Mouse (Mus musculus): ENCODE measurements around the gene Nfam1.

The Nfam1 gene

GRCm38 (mm10) chr15:82992079-82992783 lies 40.9 kb downstream of the Nfam1 start:
- DNase-seq = no peak

GRCm38 (mm10) chr15:82989190-82989704 lies 43.9 kb downstream of the Nfam1 start:
- DNase-seq = peak; percentile 80

GRCm38 (mm10) chr15:82987732-82988112 lies 45.4 kb downstream of the Nfam1 start, which contains the start of gene Tcf20:
TSS of gene Tcf20 (minus strand) at chr15:82987872.
- peak; percentile 92 for DNase-seq

DNA sequence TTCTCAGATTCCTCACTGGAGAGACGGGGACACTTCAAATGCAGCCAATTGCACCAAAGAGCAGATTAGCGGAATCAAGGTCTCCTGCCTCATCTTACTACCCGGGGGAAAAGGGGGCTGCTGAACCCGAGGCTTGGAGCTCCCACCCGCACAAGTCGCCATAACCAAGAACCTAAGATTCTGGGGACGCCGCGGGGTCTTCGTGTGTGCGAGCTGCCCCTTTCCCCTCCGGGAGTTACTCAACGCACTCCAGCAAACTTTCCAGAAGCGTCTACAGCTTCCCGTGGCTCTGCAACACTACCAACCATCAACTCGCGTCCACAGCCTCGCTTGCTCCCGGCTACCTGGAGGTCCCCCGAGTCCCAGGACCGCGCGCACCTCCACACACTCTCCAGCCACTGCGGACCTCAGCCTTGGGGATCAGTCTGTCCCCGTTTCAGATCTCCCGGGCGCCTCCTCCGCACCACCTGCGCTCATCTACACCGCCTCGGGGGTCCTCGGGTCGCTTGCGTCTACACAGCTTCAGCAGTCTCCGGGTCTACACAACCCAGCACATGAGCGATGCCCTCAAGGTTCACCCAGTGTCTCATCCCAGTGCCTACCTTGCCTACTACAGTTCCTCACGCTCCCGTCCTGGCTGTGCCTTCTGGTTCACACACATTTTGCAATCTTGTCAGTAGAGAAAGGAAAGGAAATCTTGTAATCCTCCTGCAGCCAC lies 45.9 kb downstream of the Nfam1 start:
- no peak for DNase-seq

DNA sequence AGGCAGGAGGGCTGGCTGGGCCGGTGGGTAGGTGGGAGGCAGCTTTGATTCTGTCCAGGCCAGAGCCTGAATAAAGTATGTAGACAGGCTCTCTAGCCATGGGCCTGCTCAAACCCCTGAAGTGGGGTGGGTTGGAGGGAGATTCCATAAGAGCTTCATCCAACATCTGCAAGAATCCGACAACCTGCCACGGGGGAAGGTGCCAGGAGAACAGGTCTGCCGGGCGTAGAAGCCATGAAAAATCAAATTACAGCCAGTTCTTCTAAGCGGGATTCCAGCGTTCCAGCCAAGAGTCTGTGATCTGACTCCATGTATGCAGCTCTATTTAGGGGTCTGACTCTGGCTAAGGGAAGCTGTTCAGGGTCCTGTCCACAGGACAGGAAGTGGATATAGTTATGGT lies 48.5 kb downstream of the Nfam1 start:
- DNase-seq = no peak

- peak; percentile 61 for DNase-seq
These were observed 49.0 kb downstream of the Nfam1 start for GRCm38 (mm10) chr15:82984097-82984496.

DNA sequence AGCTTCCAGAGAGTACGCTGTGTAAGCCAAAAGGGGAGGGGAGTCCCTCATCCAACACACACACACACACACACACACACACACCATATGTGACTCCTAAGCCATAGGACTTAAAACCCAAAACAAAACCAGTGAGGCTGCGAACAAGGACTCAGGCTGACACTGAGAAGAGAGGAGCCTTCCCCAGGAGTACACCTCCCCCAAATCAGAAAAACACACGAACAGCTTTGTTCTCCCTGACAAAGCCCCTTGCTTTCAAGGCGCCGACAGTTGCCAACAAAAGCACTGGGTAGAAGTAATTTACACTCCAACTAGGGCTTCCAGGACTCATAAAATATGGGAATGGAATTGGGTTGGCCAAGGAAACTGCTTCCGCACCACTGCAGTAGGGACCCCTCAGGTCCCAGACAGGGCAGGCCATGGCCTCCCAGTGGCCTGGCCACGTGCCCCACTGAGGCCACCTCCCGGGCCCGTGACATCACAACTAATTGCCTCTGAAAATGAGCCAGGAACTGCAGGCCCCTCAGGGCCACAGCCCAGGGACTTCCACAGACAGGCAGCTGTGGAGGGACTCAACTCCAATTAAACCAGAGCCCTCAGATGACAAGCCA lies 49.6 kb downstream of the Nfam1 start:
- peak; percentile 93 for DNase-seq

DNA sequence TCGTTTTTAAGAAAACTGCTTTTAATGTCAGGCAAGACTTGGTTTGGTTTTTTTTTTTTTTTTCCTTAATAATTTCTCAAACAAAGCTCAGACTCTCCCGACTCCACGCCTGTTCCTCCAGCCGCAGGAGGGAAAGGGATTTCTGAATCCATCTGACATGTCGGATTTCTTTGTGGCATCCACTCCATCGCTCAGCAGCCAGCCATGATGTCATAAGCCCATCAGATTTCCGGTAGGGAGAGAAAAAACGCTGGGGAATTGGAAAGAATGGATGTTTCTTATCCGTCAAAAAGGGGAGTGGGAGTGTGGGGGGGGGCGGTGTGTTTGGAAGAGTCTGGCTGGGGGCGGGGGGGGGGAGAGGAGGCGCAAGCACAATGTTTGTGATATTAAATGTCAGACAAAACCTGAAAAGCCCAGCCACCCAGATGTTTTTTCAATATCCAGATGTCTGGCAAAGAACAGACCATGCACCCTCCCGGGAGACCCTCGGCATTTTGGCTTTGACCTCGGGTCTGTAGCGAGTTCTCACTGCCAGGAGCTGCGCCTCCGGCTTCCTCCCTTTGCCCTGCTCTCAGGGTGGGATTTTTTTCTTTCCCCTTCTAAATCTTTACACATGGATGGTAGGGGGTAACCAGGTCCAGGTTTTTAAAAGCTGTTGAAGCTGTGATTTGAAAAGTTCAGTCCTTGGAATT lies 50.2 kb downstream of the Nfam1 start:
- no peak for DNase-seq

- no peak for DNase-seq
These were observed 51.2 kb downstream of the Nfam1 start for GRCm38 (mm10) chr15:82981676-82982520.

GRCm38 (mm10) chr15:82979531-82979930 lies 53.6 kb downstream of the Nfam1 start:
- DNase-seq = no peak

GRCm38 (mm10) chr15:82974471-82974870 lies 58.6 kb downstream of the Nfam1 start:
- DNase-seq = no peak

- no peak for DNase-seq
These were observed 63.8 kb downstream of the Nfam1 start for GRCm38 (mm10) chr15:82969206-82969721.

DNA sequence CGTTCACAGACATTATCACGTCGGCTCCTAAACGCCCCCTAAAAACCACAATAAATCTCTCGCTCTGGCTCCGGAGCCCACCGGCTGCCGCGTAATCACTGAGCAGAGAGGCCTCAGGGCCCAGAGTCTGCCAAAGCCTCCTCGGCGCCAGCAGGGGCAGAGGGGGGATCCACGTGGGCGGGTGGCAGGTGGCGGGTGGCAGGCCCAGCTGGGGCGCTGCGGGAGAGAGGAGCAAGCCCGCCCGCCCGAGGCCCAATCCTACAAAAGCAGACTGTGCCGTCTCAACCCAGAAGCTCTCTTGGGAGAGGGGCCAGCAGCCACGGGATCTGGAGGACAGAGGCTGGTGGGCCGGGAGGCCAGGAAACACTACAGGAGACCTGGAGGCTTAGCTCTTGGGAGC lies 64.7 kb downstream of the Nfam1 start:
- DNase-seq = peak; percentile 91

GRCm38 (mm10) chr15:82967947-82968346 lies 65.2 kb downstream of the Nfam1 start:
- no peak for DNase-seq

- DNase-seq = no peak
These were observed 68.8 kb downstream of the Nfam1 start for GRCm38 (mm10) chr15:82964266-82964825.

DNA sequence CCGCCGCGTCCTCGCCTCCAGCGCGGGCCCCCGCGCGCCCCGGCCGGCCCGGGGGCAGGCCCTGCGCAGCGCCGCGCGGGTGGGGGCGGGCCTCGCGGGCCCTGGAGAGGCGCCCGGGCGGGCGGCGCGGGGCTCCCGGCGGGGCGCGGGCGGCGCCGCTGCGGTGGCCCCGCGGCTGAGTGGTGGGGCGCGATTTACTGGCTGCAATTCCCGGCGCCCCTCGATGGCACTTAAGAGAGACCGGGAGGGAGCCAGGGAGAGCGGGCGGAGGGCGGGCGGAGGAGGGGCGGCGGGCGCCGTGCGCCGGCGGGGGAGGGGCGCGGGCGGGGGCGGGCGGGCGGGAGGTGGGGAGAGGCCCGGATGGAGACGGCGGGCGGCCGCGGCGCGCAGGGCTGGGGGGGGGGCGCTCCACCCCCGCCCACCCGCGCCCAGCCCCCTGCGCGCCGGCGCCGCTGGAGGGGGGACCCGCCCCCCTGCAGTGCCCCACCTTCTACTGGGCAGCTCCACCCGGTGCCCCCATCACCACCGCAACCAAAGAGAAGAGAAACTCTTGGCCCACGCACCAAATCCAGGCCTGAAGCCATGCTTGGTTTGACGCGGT lies 69.5 kb downstream of the Nfam1 start:
- peak; percentile 64 for DNase-seq

DNA sequence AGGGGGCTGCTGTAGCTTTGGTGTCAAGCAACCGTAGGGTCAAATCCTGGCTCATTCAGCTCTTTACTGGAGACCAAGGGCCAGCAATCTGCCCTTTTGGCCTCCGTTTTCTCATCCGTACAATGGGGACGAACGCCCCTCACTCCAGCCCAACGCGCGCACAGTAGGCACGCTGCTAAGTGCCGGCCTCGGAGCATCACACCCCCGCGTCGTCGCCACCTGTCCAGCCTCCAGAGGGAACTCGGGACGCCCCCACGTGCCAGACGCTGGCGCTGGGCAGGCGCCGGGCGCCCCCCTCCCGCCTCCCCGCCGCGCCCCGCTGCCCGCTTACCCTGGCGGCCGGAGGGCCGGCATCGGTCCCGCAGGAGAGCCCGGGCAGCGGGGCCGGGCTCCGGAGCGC lies 70.0 kb downstream of the Nfam1 start:
- DNase-seq = no peak

DNA sequence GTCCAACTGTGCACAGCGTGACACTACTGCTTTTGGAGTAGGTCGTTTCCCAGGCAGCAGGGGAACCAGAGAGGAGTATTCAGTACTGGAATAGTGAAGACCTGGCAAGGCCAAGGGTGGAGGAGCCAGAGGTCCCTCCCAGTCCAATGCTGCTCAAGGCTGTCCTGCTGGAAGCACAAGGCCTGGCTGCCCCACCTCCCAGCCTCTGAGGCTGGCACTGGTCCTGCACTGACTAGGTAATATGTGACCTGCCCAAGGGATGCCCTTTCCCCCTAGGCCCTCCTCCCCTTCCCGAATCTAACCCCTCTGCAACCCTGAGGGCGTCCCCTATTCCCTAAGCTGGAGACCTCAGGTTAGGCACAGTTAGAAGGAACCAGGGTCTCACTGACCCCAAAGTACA lies 70.6 kb downstream of the Nfam1 start:
- no peak for DNase-seq

DNA sequence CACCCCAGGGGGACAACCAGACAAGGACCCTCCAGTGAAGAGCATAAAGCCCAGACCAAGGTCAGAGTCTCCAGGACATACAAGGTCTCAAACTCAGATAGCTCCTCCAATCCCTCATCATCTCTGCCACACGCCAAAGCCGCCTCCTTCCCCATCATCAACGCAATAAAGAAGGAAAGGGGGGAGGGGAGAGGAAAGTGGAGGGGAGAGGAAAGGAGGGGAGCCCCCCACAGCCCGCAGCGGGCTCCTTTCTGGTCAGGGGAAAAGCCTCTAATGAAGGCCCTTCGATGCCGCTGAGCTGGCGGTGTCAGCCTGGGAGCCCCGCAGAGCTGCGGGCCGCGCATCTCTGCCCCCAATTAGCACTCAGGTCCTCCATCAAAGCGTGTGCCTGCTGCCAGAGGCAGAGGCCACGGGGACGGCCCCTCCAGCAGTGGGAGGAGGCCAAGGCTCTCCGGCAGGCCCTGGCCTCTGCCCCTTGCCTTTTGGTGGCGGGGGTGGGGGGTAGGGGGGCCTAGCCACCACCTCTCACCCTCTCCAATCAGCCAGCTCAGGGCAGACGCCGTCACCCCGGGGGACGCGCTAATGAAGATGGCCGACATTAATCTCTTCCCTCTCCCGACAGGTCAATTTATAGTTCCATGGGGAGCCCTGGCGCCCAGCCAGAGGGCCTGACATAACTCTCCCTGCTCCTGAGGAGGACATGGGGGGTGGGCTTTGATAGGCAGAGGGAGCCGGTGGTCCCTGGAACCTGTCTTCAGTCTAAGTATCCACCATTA lies 72.1 kb downstream of the Nfam1 start:
- DNase-seq = peak; percentile 85

DNA sequence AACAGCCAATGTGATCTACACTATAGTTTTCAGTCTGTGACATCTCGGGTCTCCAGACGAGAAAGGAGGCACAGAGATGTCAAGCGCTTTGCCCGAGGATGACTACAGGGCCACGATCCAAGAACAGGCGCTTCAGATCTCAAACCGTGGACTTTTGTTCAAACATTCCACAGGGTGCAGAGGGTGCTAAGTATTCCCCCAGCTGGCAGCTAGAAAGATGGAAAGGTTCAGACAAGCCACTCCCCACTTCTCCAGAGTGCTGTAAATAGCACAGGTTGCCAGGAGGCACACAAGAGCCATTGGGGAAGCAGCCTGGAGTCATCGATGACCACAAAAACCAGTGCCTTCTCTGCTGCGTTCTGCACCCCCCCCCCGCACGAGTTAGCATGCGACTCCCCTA lies 74.0 kb downstream of the Nfam1 start:
- no peak for DNase-seq
